Mouse (Mus musculus): ENCODE measurements around the gene Fxyd1.

Gene Fxyd1

DNA sequence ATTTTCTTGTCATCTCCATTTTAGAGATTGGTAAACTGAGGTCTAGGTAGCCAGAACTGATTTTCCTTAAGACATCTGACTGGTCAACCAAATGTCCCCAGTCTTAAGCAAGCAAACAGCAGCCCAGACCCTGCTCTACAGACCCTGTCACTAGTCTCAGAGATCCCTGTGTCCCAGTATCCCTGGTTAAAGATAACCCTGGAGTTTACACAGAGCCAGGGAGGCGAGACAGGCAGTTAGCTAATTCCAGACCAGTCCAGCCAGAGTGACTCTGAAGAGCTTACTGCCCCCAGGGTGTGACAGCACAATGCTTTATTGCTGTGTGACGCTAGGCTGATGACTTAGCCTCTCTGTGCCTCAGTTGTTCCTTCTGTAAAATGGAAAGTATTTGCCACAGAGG lies at the start of gene Fxyd1:
Gene Fxyd1, minus strand, starts transcription at position 129 of the 400 bp plus-strand sequence.
- DNase-seq (ENCODE audit: low read depth, low spot score), result no peak

- DNase-seq (ENCODE audit: low read depth, low spot score), result no peak
These were observed 49.2 kb upstream of the Fxyd1 start for GRCm38 (mm10) chr7:31106166-31106565.

GRCm38 (mm10) chr7:31105061-31105768 lies 48.2 kb upstream of the Fxyd1 start:
- no peak for DNase-seq (ENCODE audit: low read depth, low spot score)

DNA sequence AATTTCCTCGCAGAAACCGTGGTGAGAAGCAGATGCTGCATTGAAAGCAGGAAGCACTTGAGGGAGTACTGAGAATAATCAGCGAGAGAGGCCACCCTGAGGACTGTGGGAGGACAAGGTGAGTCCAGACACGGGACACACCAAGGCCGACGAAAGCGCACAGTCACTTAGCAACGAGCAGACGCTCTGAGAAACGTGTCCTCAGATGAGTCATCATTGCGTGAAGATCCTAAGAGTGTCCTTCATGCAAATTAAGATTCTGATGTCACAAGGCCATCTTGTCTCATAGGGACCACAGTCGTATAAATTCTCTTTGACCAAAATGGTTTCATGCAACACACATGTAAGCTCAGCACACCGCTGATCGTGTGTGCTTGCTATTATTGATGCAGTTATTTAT lies 43.8 kb upstream of the Fxyd1 start:
- no peak for DNase-seq (ENCODE audit: low read depth, low spot score)

GRCm38 (mm10) chr7:31099612-31099982 lies 42.6 kb upstream of the Fxyd1 start:
- no peak for DNase-seq (ENCODE audit: low read depth, low spot score)

DNA sequence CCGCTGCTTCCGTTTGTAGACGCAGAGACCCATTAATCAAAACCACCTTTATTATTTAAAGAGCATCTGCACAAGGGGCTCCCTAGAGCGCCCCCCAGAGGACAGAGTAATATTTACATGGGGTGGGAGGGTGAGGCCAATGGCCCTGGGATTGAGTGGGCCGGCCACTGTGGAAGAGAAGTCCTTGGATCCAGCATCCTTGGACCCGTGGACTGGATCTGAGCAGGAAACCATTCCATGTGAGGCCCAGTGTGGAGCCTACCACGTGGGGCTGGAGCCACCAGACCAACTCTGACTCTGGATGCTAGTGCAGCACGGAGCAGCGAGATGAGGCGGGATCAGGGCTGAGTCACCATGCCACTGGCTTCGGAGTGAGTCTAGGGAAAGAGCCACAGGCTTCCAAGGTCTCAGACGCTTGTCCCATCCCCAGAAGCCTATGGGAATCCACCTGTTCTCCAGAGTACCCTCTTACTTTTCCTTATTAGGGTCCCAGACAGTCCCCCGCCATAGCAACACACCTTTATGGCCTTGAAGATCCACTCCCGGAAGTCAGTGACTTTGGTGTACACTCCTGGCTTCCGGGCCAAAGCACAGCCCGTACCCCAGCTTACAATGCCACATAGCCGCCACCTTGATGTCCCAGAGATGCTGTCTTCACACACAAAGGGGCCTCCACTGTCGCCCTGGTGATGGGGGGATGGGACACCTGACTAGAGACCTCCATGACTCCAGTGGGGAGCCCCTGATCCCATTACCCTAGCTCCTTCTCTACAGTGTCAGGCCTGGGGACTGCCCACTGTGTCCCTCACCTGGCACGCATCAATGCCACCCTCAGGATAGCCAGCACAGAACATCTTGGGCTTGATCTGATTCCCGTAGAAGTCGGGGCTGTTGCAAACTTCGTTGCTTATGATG lies 42.0 kb upstream of the Fxyd1 start:
- DNase-seq (ENCODE audit: low read depth, low spot score), result no peak

DNA sequence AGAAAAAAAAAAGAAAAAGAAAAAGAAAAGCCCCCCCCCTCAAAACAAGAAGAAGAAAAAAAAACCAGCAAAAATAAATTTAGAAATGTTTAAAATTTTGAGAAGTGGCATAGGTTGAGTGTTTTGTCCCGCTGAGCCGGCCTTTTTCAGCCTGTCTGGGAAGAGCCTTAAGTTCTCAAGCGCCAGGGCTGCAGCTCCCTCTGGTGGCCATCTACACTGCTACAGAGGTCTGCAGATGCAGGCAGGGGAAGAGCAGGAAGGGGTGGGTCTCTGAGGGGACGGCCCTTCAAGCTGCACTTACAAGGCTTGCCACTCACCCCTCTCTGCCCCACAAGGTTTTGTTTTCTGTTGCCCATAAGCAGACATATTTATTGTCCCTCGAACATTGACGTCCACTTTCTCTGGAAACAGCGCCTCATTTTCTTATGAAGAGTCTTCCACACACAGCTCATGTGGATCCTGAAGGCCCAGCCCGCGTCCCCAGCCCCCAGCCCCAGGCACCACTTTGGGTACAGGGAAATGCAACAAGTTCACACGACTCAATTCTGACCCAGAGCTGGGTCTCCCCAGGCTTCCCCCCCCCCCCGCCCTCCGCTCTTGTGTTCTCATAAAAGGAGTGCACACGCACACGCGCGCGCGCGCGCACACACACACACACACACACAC lies 40.7 kb upstream of the Fxyd1 start:
- no peak for DNase-seq (ENCODE audit: low read depth, low spot score)

GRCm38 (mm10) chr7:31096892-31097564 lies 40.0 kb upstream of the Fxyd1 start:
- no peak for DNase-seq (ENCODE audit: low read depth, low spot score)

- DNase-seq (ENCODE audit: low read depth, low spot score), result no peak
These were observed 37.9 kb upstream of the Fxyd1 start for GRCm38 (mm10) chr7:31094774-31095501.

GRCm38 (mm10) chr7:31089721-31090120 lies 32.7 kb upstream of the Fxyd1 start:
- no peak for DNase-seq (ENCODE audit: low read depth, low spot score)

- no peak for DNase-seq (ENCODE audit: low read depth, low spot score)
These were observed 31.2 kb upstream of the Fxyd1 start for GRCm38 (mm10) chr7:31088206-31088605.

DNA sequence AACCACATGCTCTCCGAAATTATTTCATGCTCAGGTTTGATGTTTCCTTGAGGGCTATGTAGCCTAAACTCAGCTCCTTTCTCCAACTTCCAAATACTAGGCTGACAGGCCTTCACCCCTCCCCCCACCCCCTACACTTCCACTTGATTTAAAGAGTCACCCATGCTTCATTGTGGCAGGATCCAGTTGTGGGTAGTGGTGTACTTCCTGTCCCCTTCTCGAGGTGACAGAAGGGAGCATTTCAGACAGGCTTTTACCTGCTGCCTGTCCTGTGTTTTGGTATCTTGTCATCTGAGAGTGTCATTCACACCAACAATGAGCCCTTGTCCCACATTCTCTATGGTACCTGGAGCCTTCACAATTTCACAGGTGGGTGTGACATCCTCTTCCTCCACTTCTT lies 30.3 kb upstream of the Fxyd1 start:
- DNase-seq (ENCODE audit: low read depth, low spot score), result no peak

DNA sequence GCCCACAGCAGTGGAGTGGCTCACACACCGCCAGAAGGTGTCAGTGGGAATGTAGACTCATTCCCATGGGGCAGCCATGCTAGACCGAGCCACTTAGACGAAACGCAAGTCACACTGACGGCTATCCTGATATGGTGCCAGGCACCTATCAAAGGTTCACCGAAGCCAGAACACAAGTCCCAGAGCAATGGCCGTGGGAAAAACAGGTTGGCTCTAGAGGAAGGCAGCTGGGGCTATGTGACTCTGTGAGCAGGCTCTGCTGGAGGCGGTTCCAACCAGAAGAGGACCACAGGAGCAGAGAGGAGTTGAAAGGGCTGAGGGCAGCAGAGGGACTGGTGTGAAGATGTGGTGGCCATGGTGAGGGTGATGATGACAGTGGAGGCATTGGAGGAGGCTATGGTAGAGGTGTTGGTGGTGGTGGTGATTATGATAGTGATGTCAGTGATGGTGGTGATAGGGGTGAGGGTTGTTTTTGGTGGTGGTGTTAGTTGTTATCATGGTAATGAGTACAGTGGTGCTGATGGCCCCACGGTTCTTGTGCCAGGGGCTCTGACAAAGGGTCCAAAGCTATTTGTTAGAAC lies 29.3 kb upstream of the Fxyd1 start:
- DNase-seq (ENCODE audit: low read depth, low spot score), result no peak

GRCm38 (mm10) chr7:31085171-31085570 lies 28.2 kb upstream of the Fxyd1 start:
- no peak for DNase-seq (ENCODE audit: low read depth, low spot score)

DNA sequence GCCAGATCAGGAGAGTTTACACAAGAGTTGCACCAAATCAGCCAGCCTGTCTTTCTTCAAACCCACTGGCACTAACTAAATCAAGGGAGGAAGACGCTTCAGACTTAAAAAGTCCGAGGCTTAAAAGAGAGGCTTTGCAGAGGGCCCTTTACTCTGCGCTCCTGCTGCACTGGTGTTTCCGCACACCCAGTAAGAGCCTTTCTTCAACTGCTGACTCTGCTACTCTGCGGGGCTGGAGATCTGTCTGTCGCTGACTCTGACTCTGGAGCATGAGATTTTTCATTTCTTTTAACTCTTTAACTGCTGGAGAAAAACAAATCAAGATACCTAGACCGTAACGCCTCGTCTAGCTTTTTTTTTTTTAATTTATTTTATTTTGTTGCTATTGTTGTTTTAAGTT lies 27.1 kb upstream of the Fxyd1 start:
- no peak for DNase-seq (ENCODE audit: low read depth, low spot score)

- no peak for DNase-seq (ENCODE audit: low read depth, low spot score)
These were observed 26.0 kb upstream of the Fxyd1 start for GRCm38 (mm10) chr7:31082831-31083588.

DNA sequence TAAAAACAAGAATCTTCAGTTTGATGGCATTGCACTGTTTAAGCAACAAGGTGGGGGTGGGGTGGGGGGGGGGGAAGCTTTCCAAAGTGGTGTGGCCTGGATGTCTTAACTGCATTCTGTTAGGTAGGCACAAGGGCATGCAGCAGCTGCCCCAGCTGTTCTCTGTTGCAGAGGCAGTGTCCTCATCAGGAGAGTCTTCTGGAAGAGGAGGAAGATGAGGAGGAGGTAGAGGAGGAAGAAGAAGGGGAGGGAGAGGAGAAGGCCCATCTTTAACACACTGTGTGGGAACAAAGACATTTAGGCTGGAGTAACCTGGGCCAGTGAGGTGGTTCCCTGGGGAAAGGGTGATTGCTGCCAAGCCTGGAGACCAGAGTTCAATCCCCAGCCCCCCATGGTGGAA lies 25.1 kb upstream of the Fxyd1 start:
- no peak for DNase-seq (ENCODE audit: low read depth, low spot score)

- DNase-seq (ENCODE audit: low read depth, low spot score), result no peak
These were observed 24.1 kb upstream of the Fxyd1 start for GRCm38 (mm10) chr7:31081106-31081505.

DNA sequence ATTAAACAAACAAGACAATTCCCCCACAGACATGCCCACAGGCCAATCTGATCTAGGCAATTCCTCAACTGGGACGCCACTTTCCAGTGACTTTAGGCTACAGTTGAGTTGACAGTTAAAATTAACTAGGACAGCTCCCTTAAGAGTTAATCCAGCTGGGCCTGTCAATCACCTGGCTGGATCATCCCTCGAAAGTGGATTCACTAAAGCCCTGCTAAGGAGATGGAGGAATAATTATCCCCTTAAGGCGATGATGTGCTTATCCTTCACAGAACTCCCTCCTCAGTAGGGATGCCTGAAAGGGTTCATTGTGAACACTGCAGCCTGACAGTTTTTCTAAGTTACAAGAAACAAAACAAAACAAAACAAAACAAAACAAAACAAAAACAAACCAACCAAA lies 23.6 kb upstream of the Fxyd1 start:
- DNase-seq (ENCODE audit: low read depth, low spot score), result no peak

- DNase-seq (ENCODE audit: low read depth, low spot score), result no peak
These were observed 22.7 kb upstream of the Fxyd1 start for GRCm38 (mm10) chr7:31079670-31080069.
